Mouse (Mus musculus): Measurements from ENCODE around the gene Epn1. TPM values are rescaled to one million over a fixed set of nuclear protein-coding genes. Genes with fewer than 3 reads are reported as not detected.
"Not testable (repeated sequence)": the region's sequence is repeated elsewhere in the genome, so short reads cannot be mapped to it uniquely, and the experiment has no call there.

Epn1 gene
- polyA plus RNA-seq, 1 experiment: 102 TPM

GRCm38 (mm10) chr7:5074984-5075383 is 5.1 kb upstream of the Epn1 start:
- Histone ChIP-seq H3K36me3 (ENCODE audit: control insufficient read depth, insufficient read depth) (peaks cover 72% of the 10 kb centered on the region), H3K79me2 (ENCODE audit: control insufficient read depth, insufficient read depth) (peaks cover 72% of the 10 kb centered on the region), H3K79me3 (ENCODE audit: low read depth) (peaks cover 44% of the 10 kb centered on the region), H3ac (ENCODE audit: control insufficient read depth, insufficient read length, low read depth) (no peak overlapping the region), H3K27me3 (ENCODE audit: control insufficient read depth, insufficient read depth, insufficient read length) (no peaks in the 10 kb centered on the region), H3K4me3 (ENCODE audit: insufficient read depth, poor library complexity, severe bottlenecking) (no peak overlapping the region)
- TF ChIP-seq MYOG (IDR thresholded peaks at IDR 0.05; ENCODE audit: control insufficient read depth, extremely low read depth, insufficient read length): no peak
- TF ChIP-seq MYOD1 (IDR thresholded peaks at IDR 0.05; ENCODE audit: control insufficient read depth, insufficient read length, low read depth): no peak
- no peak for TF ChIP-seq CTCF (IDR thresholded peaks at IDR 0.05; ENCODE audit: control insufficient read depth, insufficient read depth, insufficient read length)
- no peak for TF ChIP-seq MAX (IDR thresholded peaks at IDR 0.05)
- TF ChIP-seq USF1 (IDR thresholded peaks at IDR 0.05; ENCODE audit: low read depth): no peak
- TF ChIP-seq FOSL1 (IDR thresholded peaks at IDR 0.05; ENCODE audit: insufficient read depth, low read length, poor library complexity, severe bottlenecking): no peak
- TF ChIP-seq CEBPB (IDR thresholded peaks at IDR 0.05; ENCODE audit: low read depth): no peak

- H3K36me3 ChIP-seq (ENCODE audit: control insufficient read depth, insufficient read depth): peaks cover 54% of the 10 kb centered on the region
- H3K4me3 ChIP-seq (ENCODE audit: insufficient read depth, poor library complexity, severe bottlenecking): no peak overlapping the region
Measured at GRCm38 (mm10) chr7:5076931-5077330, 3.1 kb upstream of the Epn1 start.

DNA sequence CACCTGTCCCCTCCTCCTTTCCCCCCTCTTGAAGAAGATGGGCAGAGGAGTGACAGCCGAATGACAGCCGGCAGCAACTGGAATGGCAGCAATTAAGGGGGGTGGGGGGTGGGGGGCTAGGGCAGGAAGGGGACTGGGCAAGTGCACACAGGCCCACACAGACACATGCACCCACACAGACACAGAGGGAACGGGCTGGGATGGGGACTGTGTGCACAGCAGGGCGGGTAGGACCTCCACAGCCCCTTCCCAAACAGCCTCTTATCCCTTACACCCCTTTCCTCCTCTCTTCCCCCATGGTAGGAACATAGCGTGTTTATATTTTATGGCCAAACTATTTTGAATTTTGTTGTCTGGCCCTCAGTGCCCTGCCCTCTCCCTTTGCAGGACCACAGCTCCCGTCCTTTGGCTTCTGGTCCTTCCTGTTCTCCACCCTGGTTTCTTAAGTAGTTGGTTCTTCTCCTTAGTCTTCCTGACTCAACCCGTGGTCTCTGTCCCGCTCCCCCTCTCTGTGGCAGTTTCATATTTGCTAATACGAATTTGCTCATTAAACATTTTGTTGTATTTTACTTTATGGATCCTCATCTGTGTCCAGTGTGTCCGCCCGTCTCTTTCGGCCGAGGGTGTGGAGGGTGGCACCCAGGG is 548 bp upstream of the Epn1 start:
- peaks cover 72% of the 10 kb centered on the region for H3K79me2 ChIP-seq (ENCODE audit: control insufficient read depth, insufficient read depth)
- H3K4me3 ChIP-seq (ENCODE audit: insufficient read depth, poor library complexity, severe bottlenecking); H3ac ChIP-seq (ENCODE audit: control insufficient read depth, insufficient read length, low read depth); H3K27me3 ChIP-seq (ENCODE audit: control insufficient read depth, insufficient read depth, insufficient read length): not testable (repeated sequence)
- H3K79me3 ChIP-seq (ENCODE audit: low read depth): peaks cover 42% of the 10 kb centered on the region
- H3K36me3 ChIP-seq (ENCODE audit: control insufficient read depth, insufficient read depth): peaks cover 53% of the 10 kb centered on the region

More at GRCm38 (mm10) chr7:5076931-5077330, 3.1 kb upstream of the Epn1 start:
- Histone ChIP-seq H3K79me3 (ENCODE audit: low read depth) (peaks cover 38% of the 10 kb centered on the region), H3ac (ENCODE audit: control insufficient read depth, insufficient read length, low read depth) (no peak overlapping the region), H3K79me2 (ENCODE audit: control insufficient read depth, insufficient read depth) (peaks cover 71% of the 10 kb centered on the region), H3K27me3 (ENCODE audit: control insufficient read depth, insufficient read depth, insufficient read length) (no peaks in the 10 kb centered on the region)
- TF ChIP-seq USF1 (IDR thresholded peaks at IDR 0.05; ENCODE audit: low read depth) (no peak), CEBPB (IDR thresholded peaks at IDR 0.05; ENCODE audit: low read depth) (no peak), MYOD1 (IDR thresholded peaks at IDR 0.05; ENCODE audit: control insufficient read depth, insufficient read length, low read depth) (no peak), FOSL1 (IDR thresholded peaks at IDR 0.05; ENCODE audit: insufficient read depth, low read length, poor library complexity, severe bottlenecking) (no peak)

DNA sequence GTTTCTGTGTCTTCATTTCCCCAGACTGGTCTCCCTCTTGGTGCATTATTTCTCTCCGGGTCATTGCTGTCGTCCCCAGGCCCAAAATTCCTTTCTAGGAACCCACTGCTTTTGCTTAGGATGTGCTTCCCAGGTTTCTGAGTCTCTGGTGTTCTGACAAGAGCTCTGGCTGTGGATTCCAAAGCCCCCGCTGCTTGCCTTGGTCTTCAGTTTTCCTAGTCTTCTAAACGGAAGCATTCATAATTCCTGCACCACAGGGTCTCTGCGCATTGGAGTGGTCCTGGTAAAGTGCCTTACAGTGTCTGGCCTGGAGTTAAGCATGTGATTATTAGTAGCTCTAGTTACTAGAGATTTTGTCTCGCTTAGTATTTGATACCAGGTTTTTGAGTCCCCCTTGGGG is 780 bp downstream of the Epn1 start:
- peaks cover 74% of the 10 kb centered on the region for H3K79me2 ChIP-seq (ENCODE audit: control insufficient read depth, insufficient read depth)
- peak overlapping the region; percentile 60 for H3K4me3 ChIP-seq (ENCODE audit: insufficient read depth, poor library complexity, severe bottlenecking)
- H3K27me3 ChIP-seq (ENCODE audit: control insufficient read depth, insufficient read depth, insufficient read length): no peaks in the 10 kb centered on the region
- peaks cover 58% of the 10 kb centered on the region for H3K36me3 ChIP-seq (ENCODE audit: control insufficient read depth, insufficient read depth)
- H3ac ChIP-seq (ENCODE audit: control insufficient read depth, insufficient read length, low read depth): peak overlapping the region; percentile 87
- peaks cover 51% of the 10 kb centered on the region for H3K79me3 ChIP-seq (ENCODE audit: low read depth)
- TF ChIP-seq USF1 (IDR thresholded peaks at IDR 0.05; ENCODE audit: low read depth) (no peak), FOSL1 (IDR thresholded peaks at IDR 0.05; ENCODE audit: insufficient read depth, low read length, poor library complexity, severe bottlenecking) (no peak), CTCF (IDR thresholded peaks at IDR 0.05; ENCODE audit: control insufficient read depth, insufficient read depth, insufficient read length) (no peak), CEBPB (IDR thresholded peaks at IDR 0.05; ENCODE audit: low read depth) (no peak)

DNA sequence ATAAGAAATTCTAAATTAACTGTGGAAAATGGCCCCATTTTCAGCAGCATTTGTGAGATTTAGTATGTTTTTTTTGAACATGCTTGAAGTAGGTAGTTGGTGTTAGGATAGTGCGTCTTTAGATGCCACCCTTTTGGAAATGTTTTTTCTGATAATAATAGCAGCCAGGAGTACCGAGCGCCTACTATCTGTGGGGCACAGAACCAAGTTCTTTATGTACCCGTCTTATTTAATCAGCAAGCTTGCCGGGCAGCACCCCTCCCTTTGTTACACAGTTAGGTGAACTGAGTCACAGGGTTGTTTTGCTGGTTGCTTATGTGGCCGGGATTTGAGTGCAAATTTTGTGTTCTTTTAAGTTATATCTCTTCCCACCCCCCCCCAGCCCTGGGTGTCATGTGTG is 1.2 kb downstream of the Epn1 start:
- TF ChIP-seq FOSL1 (IDR thresholded peaks at IDR 0.05; ENCODE audit: insufficient read depth, low read length, poor library complexity, severe bottlenecking) (no peak), MAX (IDR thresholded peaks at IDR 0.05) (no peak), CTCF (IDR thresholded peaks at IDR 0.05; ENCODE audit: control insufficient read depth, insufficient read depth, insufficient read length) (no peak), USF1 (IDR thresholded peaks at IDR 0.05; ENCODE audit: low read depth) (no peak), CEBPB (IDR thresholded peaks at IDR 0.05; ENCODE audit: low read depth) (no peak), MYOD1 (IDR thresholded peaks at IDR 0.05; ENCODE audit: control insufficient read depth, insufficient read length, low read depth) (no peak), MYOG (IDR thresholded peaks at IDR 0.05; ENCODE audit: control insufficient read depth, extremely low read depth, insufficient read length) (no peak)
- H3K79me3 ChIP-seq (ENCODE audit: low read depth): peaks cover 51% of the 10 kb centered on the region
- H3K36me3 ChIP-seq (ENCODE audit: control insufficient read depth, insufficient read depth): peaks cover 55% of the 10 kb centered on the region
- no peaks in the 10 kb centered on the region for H3K27me3 ChIP-seq (ENCODE audit: control insufficient read depth, insufficient read depth, insufficient read length)
- H3K79me2 ChIP-seq (ENCODE audit: control insufficient read depth, insufficient read depth): peaks cover 75% of the 10 kb centered on the region
- H3ac ChIP-seq (ENCODE audit: control insufficient read depth, insufficient read length, low read depth): no peak overlapping the region
- peak overlapping the region; percentile 60 for H3K4me3 ChIP-seq (ENCODE audit: insufficient read depth, poor library complexity, severe bottlenecking)

GRCm38 (mm10) chr7:5081939-5082338 is 1.9 kb downstream of the Epn1 start:
- no peak overlapping the region for H3ac ChIP-seq (ENCODE audit: control insufficient read depth, insufficient read length, low read depth)
- no peaks in the 10 kb centered on the region for H3K27me3 ChIP-seq (ENCODE audit: control insufficient read depth, insufficient read depth, insufficient read length)
- H3K79me2 ChIP-seq (ENCODE audit: control insufficient read depth, insufficient read depth): peaks cover 75% of the 10 kb centered on the region
- no peak overlapping the region for H3K4me3 ChIP-seq (ENCODE audit: insufficient read depth, poor library complexity, severe bottlenecking)
- H3K79me3 ChIP-seq (ENCODE audit: low read depth): peaks cover 53% of the 10 kb centered on the region
- peaks cover 48% of the 10 kb centered on the region for H3K36me3 ChIP-seq (ENCODE audit: control insufficient read depth, insufficient read depth)
- TF ChIP-seq FOSL1 (IDR thresholded peaks at IDR 0.05; ENCODE audit: insufficient read depth, low read length, poor library complexity, severe bottlenecking) (no peak), MYOG (IDR thresholded peaks at IDR 0.05; ENCODE audit: control insufficient read depth, extremely low read depth, insufficient read length) (no peak), USF1 (IDR thresholded peaks at IDR 0.05; ENCODE audit: low read depth) (no peak), CEBPB (IDR thresholded peaks at IDR 0.05; ENCODE audit: low read depth) (no peak), MAX (IDR thresholded peaks at IDR 0.05) (no peak), CTCF (IDR thresholded peaks at IDR 0.05; ENCODE audit: control insufficient read depth, insufficient read depth, insufficient read length) (no peak), MYOD1 (IDR thresholded peaks at IDR 0.05; ENCODE audit: control insufficient read depth, insufficient read length, low read depth) (no peak)
